Mouse (Mus musculus) heart, embryonic 14.5 days (tissue): ENCODE measurements around the gene Hlx. TPM values are rescaled to one million over a fixed set of nuclear protein-coding genes. Genes with fewer than 3 reads are reported as not detected.
A peak's percentile ranks its signal among the peaks of the same experiment; 100 is the strongest.

Source experiments
- ATAC-seq: fragments of 200-750 bp; cut with Nextera tagmentation; 2 replicates; pipeline ENCODE4 v1.8.0; 2017; ENCODE audit warnings: low read depth, moderate TSS enrichment; ENCODE audit not compliant: insufficient number of reproducible peaks, insufficient read depth, low FRiP score
- H3K27ac ChIP-seq, 2 experiments: fragments of 200-500 bp in 1 of 2; fragments of 300-500 bp in 1 of 2; sonication (generic) in 1 of 2; replicated peaks in 1 of 2; 2 replicates each; pipeline ENCODE4 v1.5.1; 2012 to 2014; ENCODE audit warnings: low read depth in 2 of 2, low read length in 2 of 2, control low read depth in 1 of 2, mild to moderate bottlenecking in 1 of 2, mixed read lengths in 1 of 2; ENCODE audit not compliant: control insufficient read depth in 1 of 2, insufficient read depth in 1 of 2
- H3K27me3 ChIP-seq: fragments of 300-500 bp; sonication (generic); 2 replicates; pipeline ENCODE4 v1.6.1; 2014; ENCODE audit warnings: mild to moderate bottlenecking, low read length, control low read depth; ENCODE audit not compliant: control insufficient read depth, insufficient read depth
- H3K36me3 ChIP-seq: fragments of 300-500 bp; sonication (generic); 2 replicates; pipeline ENCODE4 v1.6.1; 2014; ENCODE audit warnings: mild to moderate bottlenecking, control low read depth, low read length, mixed read lengths; ENCODE audit not compliant: control insufficient read depth, insufficient read depth
- H3K4me1 ChIP-seq, 2 experiments: fragments of 200-500 bp in 1 of 2; fragments of 300-500 bp in 1 of 2; sonication (generic) in 1 of 2; 2 replicates each; pipeline ENCODE4 v1.6.1; 2012 to 2014; ENCODE audit warnings: low read length in 2 of 2, control low read depth in 1 of 2, mixed read lengths in 1 of 2; ENCODE audit not compliant: control insufficient read depth in 2 of 2, insufficient read depth in 2 of 2
- H3K4me2 ChIP-seq: fragments of 300-500 bp; sonication (generic); 2 replicates; pipeline ENCODE4 v1.6.1; 2014; ENCODE audit warnings: mild to moderate bottlenecking, low read length
- H3K4me3 ChIP-seq, 2 experiments: fragments of 200-500 bp in 1 of 2; fragments of 300-500 bp in 1 of 2; sonication (generic) in 1 of 2; 2 replicates each; pipeline ENCODE4 v1.5.1; 2012 to 2014; ENCODE audit warnings: low read length in 2 of 2, mild to moderate bottlenecking in 2 of 2, control low read depth in 1 of 2, low read depth in 1 of 2, moderate library complexity in 1 of 2; ENCODE audit not compliant: control insufficient read depth in 1 of 2, insufficient read depth in 1 of 2
- H3K9ac ChIP-seq: fragments of 300-500 bp; sonication (generic); 2 replicates; pipeline ENCODE4 v1.6.1; 2014; ENCODE audit warnings: mild to moderate bottlenecking, low read length
- H3K9me3 ChIP-seq: fragments of 300-500 bp; sonication (generic); 2 replicates; pipeline ENCODE4 v1.6.1; 2016; ENCODE audit warnings: low read length, control low read depth; ENCODE audit not compliant: control insufficient read depth
- WGBS: fragments of 180-500 bp; shearing (Covaris S2); extraction: QIAGEN DNeasy Blood & Tissue Kit; methylation state at CpG from one replicate; pipeline ENCODE4 v1.1.7; 2014; 5-methylcytosine and 5-hydroxymethylcytosine counted together
- polyA plus RNA-seq: library from polyadenylated mRNA; unstranded; fragments of >200 nt; fragmentation: Nextera tagmentation; extraction: Ambion mirVana; gene quantifications from 2 replicates; pipeline ENCODE4 v1.2.1, GENCODE M21; 2014

The Hlx gene
- polyA plus RNA-seq, 1 experiment from 2014 or later: 7.7 TPM

DNA sequence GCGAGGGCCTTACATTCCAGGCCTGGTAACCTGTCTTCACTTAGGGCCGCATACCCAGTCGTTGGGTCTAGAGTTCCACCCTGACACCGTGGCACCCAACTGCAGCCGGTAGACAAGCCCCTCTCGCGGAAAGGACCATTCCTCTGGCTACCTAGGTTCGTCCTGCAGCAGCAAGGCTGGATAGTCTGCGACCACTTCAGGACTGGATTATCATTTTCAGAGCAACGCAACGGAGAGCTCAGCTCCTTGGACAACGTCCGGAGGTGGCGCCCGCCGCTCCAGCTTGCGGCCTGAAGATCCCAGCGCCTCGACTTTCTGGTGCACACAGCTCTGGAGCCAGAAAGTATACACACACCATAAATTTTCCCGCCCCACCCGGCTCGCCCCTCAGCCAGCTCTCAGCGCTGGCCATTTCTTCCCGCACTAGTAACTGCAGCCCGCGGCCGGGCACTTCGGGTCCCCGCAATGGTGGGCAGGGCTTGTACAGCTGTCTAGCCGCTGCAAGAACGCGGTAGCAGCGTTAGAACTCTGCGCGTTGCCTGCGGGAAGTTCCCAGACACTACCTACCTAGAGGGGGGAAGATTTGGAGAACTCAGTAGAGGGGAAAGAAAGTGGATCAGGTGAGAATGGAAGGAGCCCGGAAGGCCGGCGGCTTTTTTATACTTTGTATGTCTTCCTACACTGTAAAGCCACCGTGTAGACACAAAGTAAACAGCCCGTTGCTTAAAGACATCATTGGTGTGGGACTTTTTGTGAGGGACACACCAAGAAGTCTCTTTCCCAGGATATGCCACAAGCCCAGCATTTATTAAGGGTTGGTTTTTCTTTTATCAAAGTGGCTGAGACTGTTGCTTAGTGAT, 13.9 kb downstream of the Hlx start:
- Histone ChIP-seq H3K9ac (no peak overlapping the region), H3K9me3 (no peaks in the 10 kb centered on the region), H3K27me3 (peaks cover 95% of the 10 kb centered on the region), H3K36me3 (no peaks in the 10 kb centered on the region), H3K4me3 (peak overlapping the region; percentile 15 to 25; a peak in 1 of 4 replicates), H3K4me2 (peak overlapping the region; percentile 54), H3K27ac (no peak overlapping the region), H3K4me1 (peaks cover 0 to 8% of the 10 kb centered on the region in 2 experiments; a peak in 3 of 4 replicates)
- no peak for ATAC-seq
- WGBS: 1% methylated on average over 41 of the region's 41 CpGs

DNA sequence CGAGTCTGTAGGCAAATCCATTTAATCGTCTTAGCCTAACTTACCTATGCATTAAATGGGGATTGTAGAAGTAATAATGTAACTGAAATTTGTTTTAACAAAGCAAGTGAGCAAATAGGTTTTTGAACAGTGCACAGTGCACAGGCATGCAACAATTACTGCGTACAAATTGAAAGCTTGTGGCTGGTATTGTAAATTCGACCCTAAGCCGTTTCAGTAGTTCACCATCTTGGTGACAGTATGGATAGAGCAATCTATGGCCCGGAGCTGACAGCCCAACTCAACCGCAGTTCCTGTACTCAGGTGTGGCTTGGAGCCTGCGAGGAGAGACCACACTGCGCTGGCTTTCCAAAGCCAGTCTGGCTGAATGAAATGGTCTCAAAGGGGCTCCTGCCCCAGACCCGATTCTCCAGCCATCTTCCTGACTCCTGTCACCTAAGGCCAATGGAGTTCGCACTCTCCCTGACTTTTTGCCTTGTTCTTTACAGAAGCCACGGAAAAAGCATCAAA, 14.7 kb downstream of the Hlx start:
- no peak overlapping the region for H3K4me2 ChIP-seq
- no peak overlapping the region for H3K4me3 ChIP-seq
- peaks cover 0 to 8% of the 10 kb centered on the region in 2 experiments; a peak in 3 of 4 replicates for H3K4me1 ChIP-seq
- no peak overlapping the region for H3K27ac ChIP-seq
- H3K36me3 ChIP-seq: no peaks in the 10 kb centered on the region
- WGBS: 3% methylated on average over 12 of the region's 12 CpGs
- no peak overlapping the region for H3K9ac ChIP-seq
- H3K27me3 ChIP-seq: peaks cover 95% of the 10 kb centered on the region
- no peak for ATAC-seq
- H3K9me3 ChIP-seq: no peaks in the 10 kb centered on the region

DNA sequence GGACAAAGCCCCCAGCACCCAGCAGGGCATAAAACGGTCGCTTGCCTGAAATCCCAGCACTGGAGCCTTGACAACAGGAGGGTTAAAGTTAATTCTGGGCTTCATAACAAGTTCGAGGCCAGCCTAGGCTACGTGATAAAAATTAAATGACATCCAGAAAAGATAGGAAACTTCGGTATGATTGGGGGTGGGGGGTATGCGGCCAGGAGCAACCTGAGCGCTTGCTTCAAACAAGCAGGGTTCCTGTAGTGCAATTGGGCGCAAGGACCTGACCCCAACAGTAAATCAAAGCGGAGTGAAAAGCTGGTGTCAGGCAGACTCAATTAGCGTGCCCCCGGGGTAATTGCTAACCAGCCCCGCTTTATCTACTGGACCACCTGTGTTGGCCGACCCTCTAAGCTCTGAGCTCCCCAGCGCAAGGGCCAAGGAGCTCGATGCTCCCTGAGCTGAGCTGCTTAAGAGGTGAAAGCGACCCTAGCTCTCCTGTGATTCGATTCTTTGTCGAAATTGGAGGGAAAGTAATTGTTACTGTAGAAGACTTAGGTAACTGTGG, 15.3 kb downstream of the Hlx start:
- no peak overlapping the region for H3K4me2 ChIP-seq
- no peaks in the 10 kb centered on the region for H3K36me3 ChIP-seq
- H3K4me1 ChIP-seq: peaks cover 0 to 8% of the 10 kb centered on the region in 2 experiments; a peak in 3 of 4 replicates
- H3K9ac ChIP-seq: no peak overlapping the region
- H3K9me3 ChIP-seq: no peaks in the 10 kb centered on the region
- no peak for ATAC-seq
- no peak overlapping the region for H3K4me3 ChIP-seq
- WGBS: 2% methylated on average over 18 of the region's 18 CpGs
- no peak overlapping the region for H3K27ac ChIP-seq
- peaks cover 88% of the 10 kb centered on the region for H3K27me3 ChIP-seq

DNA sequence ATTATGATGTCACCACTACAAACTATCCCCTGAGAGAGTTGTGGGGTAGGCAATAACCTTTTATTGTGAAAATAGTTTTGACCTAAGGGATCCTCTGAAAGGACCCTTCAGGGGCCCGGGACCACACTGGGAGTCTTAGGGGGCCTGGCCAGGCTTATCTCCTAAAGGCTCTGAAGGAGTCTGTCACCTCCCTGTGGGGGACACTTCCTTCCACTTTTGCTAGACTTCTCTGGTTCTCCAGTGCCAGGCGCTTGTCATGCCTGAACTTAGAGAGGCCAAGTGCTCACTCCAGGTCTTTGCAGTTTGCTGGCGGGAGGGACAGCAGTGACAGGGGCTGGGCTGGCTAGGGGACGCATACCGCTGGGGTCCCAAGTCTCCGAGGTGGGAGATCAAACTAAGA, 16.3 kb downstream of the Hlx start:
- ATAC-seq: no peak
- Histone ChIP-seq H3K4me1 (peaks cover 0 to 8% of the 10 kb centered on the region in 2 experiments; a peak in 3 of 4 replicates), H3K9me3 (no peaks in the 10 kb centered on the region), H3K27ac (no peak overlapping the region), H3K36me3 (no peaks in the 10 kb centered on the region), H3K4me2 (no peak overlapping the region), H3K27me3 (peaks cover 78% of the 10 kb centered on the region), H3K4me3 (no peak overlapping the region), H3K9ac (no peak overlapping the region)
- 6% methylated on average over 6 of the region's 6 CpGs for WGBS

DNA sequence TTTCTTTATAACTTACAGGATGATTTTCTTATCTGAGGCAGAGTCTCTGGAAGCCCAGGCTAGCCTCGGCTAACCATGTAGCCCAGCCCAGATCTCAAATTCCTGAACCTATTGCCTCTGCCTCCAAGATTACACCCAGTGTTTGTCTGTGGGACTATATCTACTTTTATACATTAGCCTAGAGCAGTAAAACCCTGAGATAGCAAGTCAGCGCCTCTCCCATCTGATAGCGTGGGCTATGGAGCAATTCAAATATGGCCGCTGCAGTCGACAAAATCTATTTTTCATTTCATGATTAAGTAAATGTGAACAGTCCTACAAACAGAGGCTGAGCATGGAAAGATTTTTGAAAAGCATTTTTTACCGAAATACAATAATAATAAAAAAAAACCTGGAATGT, 16.7 kb downstream of the Hlx start:
- Histone ChIP-seq H3K9ac (no peak overlapping the region), H3K4me3 (no peak overlapping the region), H3K27me3 (peaks cover 74% of the 10 kb centered on the region), H3K36me3 (no peaks in the 10 kb centered on the region), H3K27ac (no peak overlapping the region), H3K9me3 (no peaks in the 10 kb centered on the region), H3K4me2 (no peak overlapping the region), H3K4me1 (peaks cover 0 to 8% of the 10 kb centered on the region in 2 experiments; a peak in 3 of 4 replicates)
- WGBS: 14% methylated on average over 6 of the region's 6 CpGs
- no peak for ATAC-seq

DNA sequence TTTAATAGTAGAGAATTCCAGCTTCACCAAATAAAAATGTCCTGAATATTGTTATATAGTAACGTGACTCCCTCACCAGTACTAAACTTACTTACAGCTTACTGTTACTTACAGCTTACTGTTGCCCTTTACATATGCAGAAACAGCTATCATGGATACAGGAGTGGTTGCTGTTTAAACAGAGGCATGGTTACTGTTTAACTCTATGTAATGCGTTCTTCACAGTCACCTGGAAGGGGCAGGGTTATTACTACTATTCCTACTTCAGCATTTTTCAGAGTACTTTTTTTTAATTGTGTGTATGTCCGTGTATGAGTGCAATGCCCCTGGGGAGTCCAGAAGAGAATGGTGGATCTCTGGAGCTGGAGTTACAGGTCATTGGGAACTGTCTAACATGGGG, 17.9 kb downstream of the Hlx start:
- Histone ChIP-seq H3K4me2 (no peak overlapping the region), H3K9me3 (no peaks in the 10 kb centered on the region), H3K36me3 (no peaks in the 10 kb centered on the region), H3K27me3 (peaks cover 62% of the 10 kb centered on the region), H3K27ac (no peak overlapping the region), H3K4me3 (no peak overlapping the region), H3K9ac (no peak overlapping the region), H3K4me1 (peaks cover 0 to 8% of the 10 kb centered on the region in 2 experiments; a peak in 3 of 4 replicates)
- no peak for ATAC-seq
- WGBS: 31% methylated on average over 3 of the region's 3 CpGs

DNA sequence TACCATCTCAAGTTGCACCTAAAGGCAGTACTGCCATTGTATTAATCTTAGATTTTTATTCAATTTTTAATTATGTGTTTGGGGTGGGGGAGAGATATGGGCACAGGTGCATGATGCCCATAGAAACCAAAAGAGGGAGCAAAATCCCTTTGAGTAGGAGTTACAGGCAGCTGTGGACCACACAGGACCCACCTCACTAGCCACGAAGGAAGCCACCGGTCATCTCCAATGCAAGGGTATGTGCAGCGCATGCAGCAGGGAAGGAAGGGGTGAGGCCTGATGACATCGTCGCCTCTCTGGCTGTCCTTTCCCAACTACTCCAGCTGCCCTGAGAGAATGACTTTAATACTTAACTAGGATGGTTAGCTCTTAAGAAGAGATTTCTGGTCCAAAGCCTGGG, 18.7 kb downstream of the Hlx start:
- Histone ChIP-seq H3K9me3 (no peaks in the 10 kb centered on the region), H3K4me2 (no peak overlapping the region), H3K4me3 (no peak overlapping the region), H3K27ac (no peak overlapping the region), H3K9ac (no peak overlapping the region), H3K36me3 (no peaks in the 10 kb centered on the region), H3K27me3 (peaks cover 59% of the 10 kb centered on the region), H3K4me1 (peaks cover 0 to 7% of the 10 kb centered on the region in 2 experiments; a peak in 3 of 4 replicates)
- no peak for ATAC-seq
- 63% methylated on average over 5 of the region's 5 CpGs for WGBS
